Mouse (Mus musculus): ENCODE results near the gene Cdc25a. TPM values are rescaled to one million over a fixed set of nuclear protein-coding genes. Genes with fewer than 3 reads are reported as not detected.

Cdc25a gene
- 12.6 and 13.1 TPM in 2 replicates for polyA plus RNA-seq (2012; rRNA removed)

DNA sequence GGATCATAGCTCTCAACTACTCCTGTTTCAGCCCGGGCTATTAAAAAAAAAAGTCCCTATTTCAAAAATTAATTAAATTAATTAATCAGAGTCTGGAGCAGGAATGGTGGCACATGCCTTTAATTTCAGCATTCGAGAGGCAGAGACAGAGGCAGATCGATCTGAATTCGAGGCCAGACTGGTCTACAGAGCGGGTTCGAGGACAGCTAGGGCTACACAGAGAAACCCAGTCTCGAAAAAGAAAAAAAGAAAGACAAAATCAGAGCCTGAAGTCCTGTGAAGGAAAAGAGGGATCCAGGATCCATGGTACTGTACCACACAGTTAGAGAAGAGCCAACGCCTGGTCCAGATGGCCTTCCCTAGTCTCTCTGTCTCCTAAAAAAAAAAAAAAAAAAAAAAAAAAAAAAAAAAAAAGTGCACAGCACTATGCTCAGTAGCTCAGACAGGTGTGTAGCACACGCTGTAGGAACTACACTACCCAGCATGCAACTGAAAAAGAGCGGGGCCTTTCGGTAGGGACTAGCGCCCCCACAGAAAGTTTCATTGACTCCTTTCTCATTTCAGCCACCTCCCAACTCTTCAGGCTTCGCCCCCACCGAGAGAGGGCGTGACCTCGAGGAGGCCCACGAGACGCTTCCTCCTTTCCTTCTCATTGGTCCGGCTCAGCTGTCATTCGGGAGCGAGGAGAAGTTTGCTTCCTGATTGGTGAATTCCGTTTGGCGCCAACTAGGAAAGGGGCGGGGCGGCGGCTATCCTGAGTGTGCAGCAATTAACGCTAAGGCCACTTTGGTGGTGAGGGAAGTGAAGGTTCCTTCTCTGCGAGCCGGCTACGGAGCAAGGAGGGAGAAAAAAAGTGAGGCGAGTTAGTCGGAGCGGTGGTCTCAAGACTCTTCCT is at the start of gene Cdc25a:
Cdc25a (plus strand) TSS at position 783 of the 895 bp plus-strand sequence.
- peak; percentile 87 for DNase-seq (ENCODE audit: low spot score)

GRCm38 (mm10) chr9:109825739-109826138 is 49.6 kb upstream of the Cdc25a start:
- DNase-seq (ENCODE audit: low spot score) = no peak

DNA sequence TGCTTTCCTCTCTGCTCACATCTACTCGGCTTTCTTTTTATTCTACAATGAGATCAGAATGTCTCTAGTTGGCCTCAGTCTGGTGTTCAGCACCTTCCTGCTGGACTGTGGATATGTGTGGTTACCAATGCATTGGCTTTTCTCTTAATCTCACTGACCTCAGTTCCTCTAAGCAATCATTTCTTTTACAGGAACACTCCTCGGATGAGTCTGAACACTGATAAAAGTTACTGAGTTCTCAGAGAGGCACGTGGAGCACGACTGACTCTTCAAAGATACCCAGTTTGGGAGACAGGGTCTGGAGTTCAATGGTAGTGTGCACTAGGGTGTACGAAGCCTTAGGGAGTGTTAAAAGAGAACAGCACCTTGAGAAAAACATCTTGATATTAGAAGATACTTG is 49.2 kb upstream of the Cdc25a start:
- no peak for DNase-seq (ENCODE audit: low spot score)

DNA sequence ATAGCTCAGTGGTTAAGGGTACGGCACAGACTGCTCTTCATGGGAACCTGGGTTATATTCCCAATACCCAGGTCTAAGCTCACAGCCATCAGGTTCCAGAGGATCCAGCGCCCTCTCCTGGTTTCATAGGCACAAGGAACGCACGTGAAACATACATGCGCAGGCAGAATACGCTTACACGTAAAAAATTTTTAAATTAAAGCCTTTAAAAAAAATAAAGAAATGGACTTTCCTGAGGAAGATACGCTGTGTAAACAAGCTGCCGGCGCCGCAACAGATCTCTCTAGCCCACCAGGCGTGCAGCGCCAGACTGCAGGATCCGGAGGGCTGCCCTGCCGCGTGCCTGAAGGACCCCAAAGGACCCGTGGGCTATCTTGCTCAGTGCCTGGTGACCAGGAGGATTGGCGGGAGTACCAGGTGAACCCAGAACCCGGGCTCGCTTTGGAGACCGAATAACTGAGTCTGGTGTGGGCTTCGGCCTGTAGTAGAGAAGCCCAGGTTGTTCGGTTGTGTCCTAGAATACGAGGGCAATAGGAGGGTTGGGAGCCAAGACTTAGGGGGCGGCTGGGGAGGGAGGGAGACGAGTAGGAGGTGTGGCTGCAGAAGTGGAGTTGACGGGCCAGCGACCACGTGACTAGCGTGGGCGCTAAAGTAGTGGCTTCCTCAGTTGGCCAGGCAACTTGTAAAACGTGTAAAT is 42.8 kb upstream of the Cdc25a start, which contains the start of gene Nme6:
Nme6 (plus strand) TSS at position 359 of the 697 bp plus-strand sequence.
- peak; percentile 68 for DNase-seq (ENCODE audit: low spot score)

GRCm38 (mm10) chr9:109833088-109833412 is 42.3 kb upstream of the Cdc25a start:
- DNase-seq (ENCODE audit: low spot score) = peak; percentile 23

- no peak for DNase-seq (ENCODE audit: low spot score)
These were observed 26.0 kb upstream of the Cdc25a start, which contains the start of gene Camp for GRCm38 (mm10) chr9:109849312-109849758. Gene Camp, minus strand, starts transcription at chr9:109849617.

DNA sequence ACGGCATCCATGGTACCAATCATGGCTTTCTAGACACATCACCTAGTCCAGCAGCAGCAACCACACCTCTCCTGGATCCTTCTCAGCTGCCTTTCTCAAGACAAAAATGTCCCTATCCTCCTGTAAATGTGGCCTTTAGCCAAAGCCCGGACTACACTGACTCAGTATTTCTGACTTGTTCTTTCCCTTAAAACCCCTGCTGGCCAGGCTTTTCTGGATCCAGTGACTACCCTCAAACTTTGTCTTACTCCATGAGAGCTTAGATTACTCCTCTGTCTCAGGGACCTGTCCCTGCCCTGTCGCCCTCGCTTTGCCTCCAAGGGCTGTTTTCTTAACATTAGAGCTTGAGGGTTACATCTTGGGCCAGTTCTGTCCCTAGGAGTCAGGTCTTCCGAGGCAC is 25.3 kb upstream of the Cdc25a start:
- no peak for DNase-seq (ENCODE audit: low spot score)

DNA sequence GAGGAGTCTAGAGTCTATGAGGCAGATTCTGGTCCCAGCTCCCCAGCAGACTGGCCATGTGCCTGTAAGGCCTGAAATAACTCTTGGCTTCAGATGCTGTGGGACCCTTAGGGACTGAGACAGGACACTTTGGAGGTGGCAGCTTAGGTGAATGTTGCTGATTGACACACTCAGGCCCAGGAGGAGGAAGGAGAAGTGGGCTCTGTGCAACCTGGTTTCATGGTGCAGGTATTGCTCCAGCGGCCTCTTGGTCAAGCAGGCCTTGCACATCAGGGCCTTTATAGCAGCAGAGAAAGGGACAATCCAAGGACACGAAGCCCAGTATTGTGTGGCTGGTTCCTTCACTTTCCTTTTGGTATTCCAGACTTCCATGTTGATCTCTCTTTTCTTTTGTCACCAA is 21.0 kb upstream of the Cdc25a start:
- no peak for DNase-seq (ENCODE audit: low spot score)

GRCm38 (mm10) chr9:109855947-109856346 is 19.4 kb upstream of the Cdc25a start:
- no peak for DNase-seq (ENCODE audit: low spot score)

- DNase-seq (ENCODE audit: low spot score) = peak; percentile 66
These were observed 12.9 kb upstream of the Cdc25a start for GRCm38 (mm10) chr9:109862397-109863044.

GRCm38 (mm10) chr9:109863085-109863484 is 12.3 kb upstream of the Cdc25a start:
- no peak for DNase-seq (ENCODE audit: low spot score)

GRCm38 (mm10) chr9:109866218-109866617 is 9.2 kb upstream of the Cdc25a start:
- no peak for DNase-seq (ENCODE audit: low spot score)

- no peak for DNase-seq (ENCODE audit: low spot score)
These were observed 4.3 kb upstream of the Cdc25a start for GRCm38 (mm10) chr9:109870983-109871572.

GRCm38 (mm10) chr9:109875695-109876601 is 569 bp downstream of the Cdc25a start:
- DNase-seq (ENCODE audit: low spot score) = peak; percentile 62

DNA sequence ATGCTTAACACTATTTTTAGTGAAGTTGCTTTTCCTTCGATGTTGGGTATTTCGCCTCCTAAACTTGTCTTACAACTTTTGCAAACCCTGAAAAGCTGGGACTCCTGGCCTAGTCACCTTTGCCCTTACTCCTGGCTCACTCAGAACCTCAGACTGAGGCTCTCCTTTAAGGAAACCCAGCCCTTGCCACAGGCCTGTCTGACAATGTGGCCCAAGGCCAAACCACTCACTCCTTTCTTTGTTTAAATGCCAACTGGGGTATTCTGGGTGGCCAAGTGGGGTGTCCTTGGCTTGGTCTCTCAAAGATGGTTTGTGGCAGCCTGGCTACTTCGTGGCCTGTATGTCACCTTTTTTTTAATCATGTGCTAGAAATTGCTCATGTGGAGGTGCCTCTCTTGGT is 1.4 kb downstream of the Cdc25a start:
- DNase-seq (ENCODE audit: low spot score) = no peak

DNA sequence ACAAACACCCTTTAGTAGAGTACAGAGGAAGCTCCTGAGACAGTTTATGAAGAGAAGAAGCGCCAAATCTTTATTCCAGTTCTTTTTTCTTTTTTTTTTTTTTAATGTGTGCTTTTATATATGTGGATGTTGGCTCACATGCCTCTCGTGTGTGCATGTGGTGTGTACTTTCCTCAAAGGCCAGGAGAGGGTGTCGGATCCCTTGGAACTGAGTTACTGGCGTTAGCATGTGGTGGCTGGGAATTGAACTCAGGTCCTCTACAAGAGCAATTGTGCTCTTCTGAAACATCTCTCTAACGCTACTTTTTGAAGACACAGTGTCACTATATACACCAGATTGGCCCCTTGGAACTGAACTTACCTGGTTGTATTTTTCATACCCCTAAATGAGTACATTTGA is 2.3 kb downstream of the Cdc25a start:
- DNase-seq (ENCODE audit: low spot score) = no peak

GRCm38 (mm10) chr9:109879305-109879704 is 3.9 kb downstream of the Cdc25a start:
- DNase-seq (ENCODE audit: low spot score) = no peak

GRCm38 (mm10) chr9:109886259-109886658 is 10.9 kb downstream of the Cdc25a start:
- DNase-seq (ENCODE audit: low spot score) = no peak

DNA sequence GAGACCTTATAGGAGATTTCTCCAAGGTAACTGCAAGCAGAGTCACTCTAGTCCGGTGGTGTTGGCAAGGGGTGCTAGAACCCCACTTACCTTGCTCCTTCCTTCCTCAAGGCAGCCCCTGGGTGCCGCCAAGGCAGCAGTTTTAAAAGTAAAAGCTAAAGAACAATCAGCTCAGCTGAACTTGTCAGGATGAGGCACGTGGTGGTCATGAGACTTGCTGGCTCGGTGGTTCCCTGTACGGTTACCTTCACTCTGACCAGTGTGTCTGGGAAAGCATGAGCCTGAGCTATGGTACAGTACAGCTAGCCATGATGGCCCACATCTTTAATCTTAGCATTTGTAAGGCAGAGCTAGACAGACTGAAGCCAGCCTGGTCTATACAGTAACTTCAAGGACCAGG is 11.9 kb downstream of the Cdc25a start:
- no peak for DNase-seq (ENCODE audit: low spot score)

DNA sequence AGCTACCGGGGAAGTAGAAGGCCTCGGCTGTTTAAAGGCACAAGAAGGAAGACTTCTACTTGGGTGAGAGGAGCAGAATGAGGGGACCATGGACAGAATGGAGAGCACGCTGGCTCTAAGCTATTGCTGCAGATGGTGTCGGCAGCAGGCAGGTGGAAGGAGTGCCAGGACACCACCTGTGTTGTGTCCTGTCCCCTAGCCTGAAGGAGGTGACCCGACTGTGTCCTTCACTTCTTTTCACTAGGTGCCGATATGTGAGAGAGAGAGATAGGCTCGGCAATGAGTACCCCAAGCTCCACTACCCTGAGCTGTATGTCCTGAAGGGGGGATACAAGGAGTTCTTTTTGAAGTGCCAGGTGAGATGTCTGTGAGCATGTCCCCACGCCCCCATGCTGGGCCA is 16.1 kb downstream of the Cdc25a start:
- no peak for DNase-seq (ENCODE audit: low spot score)

Measured in urinary bladder, adult 2 months (tissue).